Mouse (Mus musculus) layer of hippocampus, postnatal 25 days (tissue): ENCODE data around the gene Rimkla. TPM values are rescaled to one million over a fixed set of nuclear protein-coding genes. Genes with fewer than 3 reads are reported as not detected.
"Not testable (repeated sequence)": the region's sequence is repeated elsewhere in the genome, so short reads cannot be mapped to it uniquely, and the experiment has no call there.

ENCODE experiments used
- DNase-seq, 2 experiments: peaks; one replicate each; pipeline ENCODE4 v3.0.0; 2022; ENCODE audit warnings: mixed read lengths in 2 of 2, low spot score in 1 of 2; ENCODE audit errors: extremely low spot score in 1 of 2
- total RNA-seq, 2 experiments: library from RNA; stranded (reverse); gene quantifications; 2 replicates each; pipeline ENCODE4 v1.2.3; 2021

The Rimkla gene
- 10 to 100 TPM; 12.5 to 13.7 TPM for total RNA-seq

DNA sequence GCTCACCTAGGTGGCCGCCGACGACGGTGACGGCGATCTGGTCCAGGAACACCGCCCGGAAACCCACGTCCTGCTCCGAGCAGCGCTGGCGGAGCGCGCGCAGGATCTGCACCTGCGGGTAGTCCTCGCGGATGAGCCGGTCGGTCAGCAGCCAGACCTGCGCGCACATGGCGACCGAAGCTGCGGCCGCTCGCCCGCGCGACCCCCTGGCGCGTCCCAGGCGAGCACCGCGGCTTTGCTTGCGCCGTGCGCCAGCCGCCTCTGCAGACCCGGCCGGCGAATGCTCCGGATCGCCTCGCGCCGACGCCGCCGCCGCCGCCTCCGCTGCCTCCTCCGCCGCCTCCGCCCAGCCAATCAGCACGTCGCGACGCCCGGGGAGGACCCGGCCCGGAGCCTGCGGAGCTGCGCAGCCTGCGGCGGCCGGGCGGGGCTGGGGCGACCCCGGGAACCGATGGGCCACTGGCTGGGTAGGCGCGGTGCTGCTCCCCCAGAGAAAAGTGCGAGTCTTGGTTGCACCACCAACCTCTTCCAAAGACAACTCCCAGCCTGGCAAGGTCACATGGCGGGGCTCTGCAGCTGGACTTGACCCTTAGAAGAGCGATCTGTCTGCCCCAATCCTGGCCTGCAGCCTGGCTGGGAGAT lies at the start of gene Rimkla:
TSS of gene Rimkla (minus strand) at position 338 of the 642 bp plus-strand sequence.
- DNase-seq: peak; percentile 53 to 56

DNA sequence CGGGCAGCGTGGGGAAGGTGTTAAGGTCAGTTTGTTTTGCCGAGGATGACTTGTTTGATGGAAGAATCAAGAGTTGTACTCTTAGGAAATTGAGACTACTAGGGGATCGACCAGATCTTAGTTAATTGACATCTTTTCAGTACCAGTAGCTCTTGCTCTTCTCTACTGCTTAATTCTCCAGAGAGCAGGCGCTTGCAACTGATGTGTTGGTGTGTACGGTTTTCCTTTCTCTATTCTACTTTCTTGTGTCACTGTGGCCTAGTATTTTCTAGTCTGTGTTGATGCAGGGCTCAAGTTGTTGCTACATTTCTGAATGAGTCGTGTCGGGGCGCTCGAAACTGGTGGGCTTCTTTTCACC lies 48.1 kb upstream of the Rimkla start:
- DNase-seq: no peak

DNA sequence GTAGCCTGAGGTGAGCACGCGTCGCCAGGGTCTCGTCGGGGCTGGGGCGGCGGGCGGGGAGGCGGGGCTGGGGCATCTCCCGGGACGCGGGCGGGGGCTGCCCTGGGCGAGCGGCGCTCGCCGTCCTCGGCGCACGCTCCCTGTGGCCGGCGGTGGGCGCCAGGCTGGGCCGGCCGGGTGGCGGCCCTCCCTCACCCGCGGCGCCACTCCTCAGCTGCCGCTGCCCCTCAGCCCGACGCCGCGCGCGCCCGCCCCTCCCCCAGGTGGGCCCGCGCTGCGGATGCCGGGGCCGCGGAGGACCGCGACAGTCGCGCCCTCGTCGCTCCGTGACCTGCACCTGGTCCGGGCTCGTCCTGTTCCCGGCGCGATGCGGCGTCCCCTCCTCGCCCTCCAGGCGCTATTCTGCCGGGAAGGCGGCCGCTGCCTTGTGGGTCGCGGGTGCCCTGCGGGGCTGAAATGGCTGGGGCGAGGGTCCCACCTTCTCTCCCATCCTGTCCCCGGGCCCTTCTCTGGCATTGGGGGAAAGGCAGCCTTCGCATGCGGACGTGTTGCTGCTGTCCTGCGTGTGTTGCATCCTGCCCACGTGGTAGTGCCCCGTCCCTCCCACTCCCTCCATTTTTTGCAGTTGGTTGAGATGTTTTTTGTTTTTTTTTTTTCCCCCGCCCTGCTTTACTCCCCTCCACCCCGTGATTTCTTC lies 47.6 kb upstream of the Rimkla start:
- DNase-seq: peak in 1 of 2 experiments; percentile 41

DNA sequence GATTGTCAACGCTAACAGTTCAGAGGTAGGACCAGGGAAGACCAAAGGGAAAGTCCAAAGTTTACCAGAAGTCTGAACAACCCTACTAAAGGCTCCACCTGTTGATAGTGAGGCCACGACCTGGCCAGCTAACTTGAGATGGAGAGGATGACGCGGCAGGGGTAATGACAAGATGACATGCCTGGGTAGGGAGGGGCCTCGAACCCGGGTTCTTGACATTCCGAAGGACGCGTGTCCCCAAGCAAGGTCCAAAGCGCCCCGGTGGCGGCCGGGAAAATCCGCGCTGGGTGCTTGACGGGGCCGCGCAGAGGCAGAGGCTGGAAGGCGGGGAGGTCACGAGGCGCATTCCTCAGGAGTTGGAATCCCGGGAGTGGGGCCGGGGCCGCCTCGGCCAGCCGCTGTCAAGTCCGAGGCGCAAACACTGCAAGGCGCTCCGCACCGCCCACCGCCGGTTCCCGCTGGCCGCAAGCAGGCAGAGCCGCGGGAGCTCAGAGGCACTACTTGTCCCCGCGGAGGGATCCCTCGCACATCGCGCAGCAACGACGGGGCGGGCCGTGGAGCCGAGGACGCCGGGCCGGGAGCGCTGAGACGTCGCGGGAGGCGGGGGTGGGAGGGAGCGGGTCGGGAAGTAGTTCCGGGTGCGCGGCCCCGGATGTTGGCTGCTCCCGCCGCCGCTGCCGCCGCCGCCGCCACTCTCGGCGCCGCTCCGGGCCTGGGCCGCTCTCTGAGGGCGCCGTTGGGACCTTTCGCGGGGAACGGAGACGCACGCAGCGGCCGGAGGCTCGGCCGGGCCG lies 46.8 kb upstream of the Rimkla start, which contains the start of gene Frg2f1:
TSS of gene Frg2f1 (minus strand) at position 499 of the 794 bp plus-strand sequence.
- DNase-seq: peak; percentile 96 to 98

DNA sequence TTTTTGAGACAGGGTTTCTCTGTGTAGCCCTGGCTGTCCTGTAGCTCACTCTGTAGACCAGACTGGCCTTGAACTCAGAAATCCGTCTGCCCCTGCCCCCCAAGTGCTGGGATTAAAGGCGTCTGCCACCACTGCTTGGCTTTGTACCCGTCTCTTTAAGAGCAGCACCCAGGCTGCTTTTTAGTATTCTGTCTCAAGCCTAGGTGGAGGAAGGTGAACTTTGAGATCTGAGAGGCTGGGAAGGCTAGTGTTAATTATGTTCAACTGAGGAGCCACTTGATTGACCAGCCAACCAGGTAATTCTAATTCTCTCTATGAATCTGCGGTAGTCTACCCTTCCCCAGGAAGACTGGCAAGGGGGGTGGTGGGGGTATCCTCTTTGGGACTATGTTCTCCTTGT lies 45.0 kb upstream of the Rimkla start:
- DNase-seq: no peak

DNA sequence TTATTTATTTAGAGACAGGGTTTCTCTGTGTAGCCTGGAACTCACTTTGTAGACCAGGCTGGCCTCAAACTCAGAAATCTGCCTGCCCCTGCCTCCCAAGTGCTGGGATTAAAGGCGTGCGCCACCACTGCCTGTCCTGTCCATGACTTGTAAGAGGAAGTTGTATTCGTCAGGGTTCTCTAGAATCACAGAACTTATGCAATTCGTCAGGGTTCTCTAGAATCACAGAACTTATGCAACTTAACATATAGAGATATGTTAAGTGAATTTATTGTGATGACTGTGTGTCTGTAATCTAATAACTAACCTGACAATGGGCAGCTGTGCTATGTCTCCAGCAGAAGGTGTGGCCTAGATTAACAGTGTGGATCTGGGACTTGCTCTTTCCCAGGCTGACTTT lies 44.2 kb upstream of the Rimkla start, which contains the start of gene Foxj3:
TSS of gene Foxj3 (plus strand) at position 390 of the 400 bp plus-strand sequence.
- DNase-seq: not testable (repeated sequence)

DNA sequence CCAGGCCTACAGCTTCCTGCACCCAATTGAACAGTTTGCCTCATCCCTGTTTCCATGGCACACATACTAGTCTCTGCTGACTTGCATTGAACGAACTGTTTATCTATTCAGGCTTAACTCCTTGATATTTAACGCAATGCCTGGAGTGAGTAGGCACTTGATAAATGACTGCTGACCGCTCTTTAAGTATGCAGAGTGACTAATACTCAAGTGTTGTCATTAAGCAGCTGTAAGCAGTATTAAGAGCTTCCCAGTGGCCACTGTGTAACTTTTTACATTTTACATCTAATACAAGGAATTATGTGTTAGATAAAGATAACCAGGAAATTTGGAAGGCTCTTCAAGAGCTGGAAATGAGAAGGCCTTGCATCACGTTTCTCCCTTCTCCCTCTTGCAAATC lies 42.7 kb upstream of the Rimkla start:
- DNase-seq: no peak

DNA sequence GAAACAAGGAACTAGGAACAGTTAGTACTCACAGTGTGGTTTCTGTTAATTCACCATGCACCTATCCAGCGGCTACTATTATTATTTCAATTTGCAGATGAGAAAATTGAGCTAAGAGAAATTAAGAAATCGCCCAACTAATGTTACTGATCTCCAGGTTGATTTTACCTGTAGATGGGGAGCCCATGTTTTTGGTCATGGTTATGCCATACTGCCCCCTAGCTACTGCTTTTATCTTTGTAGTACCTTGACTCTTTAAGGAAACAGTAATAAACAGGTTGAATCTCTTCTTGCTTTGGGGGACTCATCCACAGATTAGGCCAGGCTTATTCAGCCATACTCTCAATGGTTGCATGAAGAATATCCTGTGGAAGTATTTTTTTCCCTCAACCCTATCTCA lies 39.4 kb upstream of the Rimkla start:
- DNase-seq: no peak

DNA sequence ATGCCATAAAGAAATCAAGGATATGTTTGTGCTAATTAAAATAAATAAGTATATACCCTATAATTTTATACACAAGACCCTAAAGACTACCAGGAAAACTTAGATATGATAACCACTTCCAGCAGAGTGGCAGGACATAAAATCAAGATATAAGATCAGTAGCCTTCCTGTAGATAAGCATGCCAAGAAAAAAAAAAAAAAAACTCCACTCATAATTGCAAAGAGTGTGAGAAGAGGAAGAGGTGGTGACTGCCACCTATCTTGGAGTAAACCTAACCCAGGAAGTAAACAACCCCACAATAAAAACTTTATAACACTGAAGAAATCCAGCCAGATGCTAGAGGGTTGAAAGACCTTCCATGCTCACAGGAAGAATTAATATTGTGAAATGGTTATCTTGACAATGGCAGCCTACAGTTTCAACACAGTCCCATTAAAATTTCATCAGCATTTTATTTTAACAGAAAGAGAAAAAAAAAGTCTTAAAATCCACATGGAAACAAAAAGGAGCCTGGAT lies 34.0 kb upstream of the Rimkla start:
- DNase-seq: no peak

DNA sequence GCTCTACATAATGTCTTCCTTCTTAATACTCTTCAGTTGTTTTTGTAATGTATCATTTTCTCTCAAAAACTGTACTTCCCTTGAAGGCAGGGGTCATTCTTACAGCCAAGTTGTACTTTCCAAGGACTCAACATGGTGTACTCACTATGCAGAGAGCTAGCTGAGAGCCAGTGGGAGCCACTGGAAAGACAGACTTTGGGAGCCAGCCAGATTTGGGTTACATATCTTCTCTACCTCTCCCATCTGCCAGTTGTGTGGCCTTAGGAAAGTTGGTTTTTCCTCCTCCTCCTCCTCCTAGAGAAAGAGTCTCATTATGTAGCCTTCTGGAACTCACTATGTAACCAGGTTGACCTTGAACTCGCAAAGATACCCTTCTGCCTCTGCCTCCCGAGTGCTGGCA lies 32.0 kb upstream of the Rimkla start:
- DNase-seq: no peak

DNA sequence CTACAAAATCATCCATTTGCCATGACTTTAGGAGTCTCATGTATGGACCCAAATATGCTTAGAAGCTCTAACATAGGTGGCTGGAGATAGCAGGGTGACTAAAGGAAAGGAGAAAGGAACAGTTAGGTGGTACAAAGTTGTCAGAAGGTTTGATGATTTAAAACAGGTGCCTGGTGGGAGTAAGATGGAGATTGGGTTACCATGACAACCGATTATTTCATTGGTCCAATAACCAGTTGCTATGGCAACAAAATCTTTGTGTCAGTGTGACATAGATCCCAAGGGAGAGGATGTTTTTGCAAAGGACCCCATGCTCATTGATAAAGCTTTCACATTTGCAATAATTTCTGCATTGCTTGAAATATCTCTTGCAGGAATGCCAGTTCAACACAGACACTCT lies 31.6 kb upstream of the Rimkla start:
- DNase-seq: no peak

DNA sequence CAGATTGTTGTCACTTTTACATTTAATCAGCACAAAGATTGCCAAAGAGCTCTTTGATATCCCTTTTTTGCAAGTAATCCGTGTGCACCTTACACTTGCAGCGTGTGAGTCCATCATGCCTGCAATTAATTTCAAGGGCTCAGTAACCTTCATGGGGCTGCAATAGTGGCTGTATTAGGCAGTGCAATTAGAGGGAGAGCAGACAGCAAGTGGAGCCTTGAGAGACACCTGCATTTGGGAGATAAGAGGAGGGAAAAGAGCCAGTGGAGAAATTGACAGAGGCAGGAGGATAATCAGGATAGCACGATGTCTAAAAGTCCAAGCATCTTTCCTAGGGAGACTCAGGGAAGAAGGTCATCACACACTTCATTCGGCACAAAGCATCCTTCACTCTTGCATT lies 31.1 kb upstream of the Rimkla start:
- DNase-seq: no peak

DNA sequence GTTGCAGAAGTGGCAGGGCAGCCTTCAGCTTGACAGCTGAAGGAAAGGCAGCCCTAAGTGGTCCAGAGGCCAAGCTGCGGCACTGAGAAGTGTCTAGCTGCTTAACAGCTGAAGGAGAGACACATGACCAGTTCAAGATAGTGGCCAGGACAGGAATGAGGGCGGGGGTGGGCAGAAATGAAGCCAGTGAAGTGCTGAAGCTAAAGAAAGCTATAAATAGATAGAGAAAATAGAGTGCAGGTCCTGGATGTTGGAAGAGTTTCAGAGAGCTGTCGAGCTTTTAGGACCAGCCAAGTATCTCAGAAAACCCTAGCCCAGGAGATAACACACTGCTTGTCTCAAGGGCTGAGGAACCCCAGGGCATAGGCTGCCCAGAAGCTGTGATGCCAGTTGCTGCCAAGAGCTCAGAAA lies 20.3 kb upstream of the Rimkla start:
- no peak for DNase-seq

DNA sequence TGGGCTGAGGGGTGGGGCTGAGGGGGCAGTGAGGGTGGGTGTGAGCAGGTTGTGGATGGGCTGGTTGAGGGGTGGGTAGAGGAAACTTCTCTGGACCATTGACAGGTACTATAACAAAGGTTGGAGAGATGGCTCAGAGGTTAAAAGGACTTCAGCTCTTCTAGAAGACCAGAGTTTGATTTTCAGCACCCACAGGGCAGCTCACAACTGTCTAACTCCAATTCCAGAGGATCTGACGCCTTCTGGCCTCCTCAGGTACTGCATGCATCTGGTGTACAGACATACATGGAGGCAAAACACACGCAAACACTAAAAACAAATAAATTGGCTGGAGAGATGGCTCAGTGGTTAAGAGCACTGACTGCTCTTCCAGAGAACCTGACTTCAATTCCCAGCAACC lies 19.2 kb upstream of the Rimkla start:
- DNase-seq: no peak

DNA sequence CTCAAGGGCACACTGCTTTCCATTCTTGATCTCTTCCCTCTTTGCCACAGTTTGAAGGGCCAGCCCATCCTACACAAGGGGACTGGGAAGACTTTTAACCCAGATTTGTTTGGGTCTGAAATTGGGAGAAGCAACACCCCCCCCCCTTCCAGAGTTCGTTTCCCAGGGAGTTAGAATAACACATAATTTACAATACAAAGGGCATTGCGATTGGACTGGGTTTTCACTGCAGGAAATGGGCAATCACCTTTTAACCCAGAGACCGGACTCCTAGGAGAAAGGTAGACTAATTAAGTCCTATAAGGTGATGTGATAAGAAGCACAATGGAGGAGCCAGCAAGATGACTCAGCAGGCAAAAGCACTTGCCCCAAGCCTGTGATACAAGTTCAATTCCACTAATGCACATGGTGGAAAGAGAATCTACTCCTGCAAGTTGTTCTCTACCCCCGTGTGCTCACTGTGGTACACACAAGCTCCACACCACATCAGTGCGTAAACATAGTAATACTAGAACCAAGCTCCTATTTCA lies 6.0 kb upstream of the Rimkla start:
- no peak for DNase-seq

DNA sequence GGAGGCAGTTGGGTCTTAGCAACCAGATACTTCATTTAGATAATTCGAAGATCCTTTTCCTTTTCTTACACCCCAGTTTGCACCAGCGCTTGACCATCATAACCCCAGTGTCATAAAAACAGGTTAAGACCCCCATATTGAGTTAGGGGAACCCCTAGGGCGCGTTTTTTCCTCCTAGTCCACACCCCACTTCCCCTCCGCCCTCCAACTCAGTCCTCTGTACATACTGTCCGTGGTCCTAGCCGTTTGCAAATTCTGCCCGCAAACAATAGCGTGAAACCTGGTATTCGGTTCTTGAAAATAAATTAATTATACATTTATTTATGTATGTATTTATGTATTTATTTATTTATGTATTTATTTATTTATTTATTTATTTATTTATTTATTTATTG lies 502 bp upstream of the Rimkla start:
- DNase-seq: no peak

DNA sequence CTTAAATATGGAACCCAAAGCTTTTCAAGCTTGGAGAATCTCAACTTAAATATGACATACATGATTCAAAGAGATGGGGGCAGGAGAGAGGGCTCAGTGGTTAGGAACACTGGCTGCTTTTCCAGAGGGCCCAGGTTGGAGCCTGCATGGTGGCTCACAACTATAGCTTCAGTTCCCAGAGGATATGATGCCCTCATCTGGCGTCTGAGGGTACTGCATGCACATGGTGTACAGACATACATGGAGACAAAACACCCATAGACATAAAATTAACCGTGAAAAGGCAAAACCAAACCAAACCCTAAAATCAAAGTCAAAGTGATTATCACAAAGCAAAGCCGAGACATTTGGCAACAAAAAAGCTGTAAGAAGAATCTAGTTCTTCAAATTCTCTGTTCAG lies 1.6 kb downstream of the Rimkla start:
- DNase-seq: peak in 1 of 2 experiments; percentile 64

DNA sequence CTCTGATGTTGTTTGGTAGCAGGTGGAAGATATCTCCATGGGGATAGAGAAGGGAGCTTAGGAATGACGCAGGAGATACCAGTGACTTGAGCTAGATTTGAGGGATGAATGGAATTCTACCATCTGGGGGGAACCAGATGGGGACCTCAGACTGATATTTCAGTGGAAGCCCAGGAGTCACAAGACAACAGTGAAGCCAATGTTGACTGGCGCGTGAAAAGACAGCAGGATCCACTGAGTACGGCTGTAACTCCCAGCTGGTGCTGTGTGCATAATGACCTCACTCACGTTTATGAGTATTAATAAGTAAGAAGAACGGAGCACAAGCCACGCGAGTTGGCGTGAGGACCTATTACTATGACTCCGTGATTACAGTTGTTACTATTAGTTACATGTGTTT lies 2.8 kb downstream of the Rimkla start:
- DNase-seq: no peak

DNA sequence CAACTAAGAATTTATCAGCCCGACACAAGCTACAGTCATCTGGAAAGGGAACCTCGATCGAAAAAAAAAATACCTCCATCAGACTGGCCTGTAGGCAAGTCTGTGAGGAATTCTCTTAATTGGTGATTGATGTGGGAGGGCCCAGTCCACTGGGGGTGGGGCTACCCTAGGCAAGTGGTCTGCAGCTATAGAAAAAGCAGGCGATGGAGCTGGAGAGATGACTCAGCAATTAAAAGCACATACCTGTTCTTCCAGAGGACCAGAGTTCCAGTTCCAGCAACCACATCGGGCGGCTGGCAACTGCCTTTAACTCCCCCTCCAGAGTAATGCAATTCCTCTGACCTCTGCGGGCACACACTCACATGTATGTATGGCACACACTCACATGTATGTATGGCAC lies 7.5 kb downstream of the Rimkla start:
- no peak for DNase-seq

DNA sequence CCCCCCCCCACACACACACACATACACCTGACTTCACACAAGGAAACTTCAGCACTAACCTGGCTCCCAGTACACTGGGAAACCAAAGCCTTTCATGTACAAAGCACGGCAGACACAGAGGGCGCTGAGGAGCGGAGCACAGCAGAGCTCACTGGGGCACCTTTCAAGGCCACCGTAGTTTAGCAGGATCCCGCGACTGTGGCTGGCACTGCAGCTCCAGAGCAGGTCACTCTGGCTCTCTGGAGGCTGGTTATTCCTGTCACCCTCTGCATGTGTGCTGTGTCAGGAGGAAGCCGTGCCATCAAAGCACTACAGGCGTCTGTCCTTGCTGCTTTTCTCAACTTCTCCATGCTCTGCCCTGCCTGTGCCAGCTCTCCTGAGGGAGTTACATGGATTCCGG lies 9.4 kb downstream of the Rimkla start:
- DNase-seq: no peak

DNA sequence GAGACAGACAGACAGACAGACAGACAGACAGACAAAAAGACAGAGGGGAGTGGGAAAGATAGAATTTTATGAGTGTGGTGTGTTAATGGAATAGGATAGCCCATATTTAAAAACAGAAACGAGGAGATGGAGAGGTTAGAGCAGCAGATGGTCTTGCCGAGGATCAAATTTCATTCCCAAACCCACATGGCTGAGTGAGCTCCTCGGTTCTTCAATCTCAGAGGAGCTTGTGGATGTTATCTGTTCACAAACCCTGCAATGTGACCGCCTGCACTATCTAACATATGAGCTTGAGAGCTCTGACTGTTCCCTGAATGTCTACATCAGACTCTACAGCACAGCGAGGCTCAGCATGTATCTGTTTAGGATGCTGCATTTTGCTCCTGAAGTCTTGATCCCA lies 19.3 kb downstream of the Rimkla start:
- DNase-seq: no peak
